Mouse (Mus musculus) NIH3T3 (cell line): ENCODE data around the gene Exosc7.

Source experiments
- DNase-seq: peaks from one replicate; pipeline ENCODE4 v3.0.0-alpha.2; 2012; ENCODE audit warnings: low read depth

The Exosc7 gene

DNA sequence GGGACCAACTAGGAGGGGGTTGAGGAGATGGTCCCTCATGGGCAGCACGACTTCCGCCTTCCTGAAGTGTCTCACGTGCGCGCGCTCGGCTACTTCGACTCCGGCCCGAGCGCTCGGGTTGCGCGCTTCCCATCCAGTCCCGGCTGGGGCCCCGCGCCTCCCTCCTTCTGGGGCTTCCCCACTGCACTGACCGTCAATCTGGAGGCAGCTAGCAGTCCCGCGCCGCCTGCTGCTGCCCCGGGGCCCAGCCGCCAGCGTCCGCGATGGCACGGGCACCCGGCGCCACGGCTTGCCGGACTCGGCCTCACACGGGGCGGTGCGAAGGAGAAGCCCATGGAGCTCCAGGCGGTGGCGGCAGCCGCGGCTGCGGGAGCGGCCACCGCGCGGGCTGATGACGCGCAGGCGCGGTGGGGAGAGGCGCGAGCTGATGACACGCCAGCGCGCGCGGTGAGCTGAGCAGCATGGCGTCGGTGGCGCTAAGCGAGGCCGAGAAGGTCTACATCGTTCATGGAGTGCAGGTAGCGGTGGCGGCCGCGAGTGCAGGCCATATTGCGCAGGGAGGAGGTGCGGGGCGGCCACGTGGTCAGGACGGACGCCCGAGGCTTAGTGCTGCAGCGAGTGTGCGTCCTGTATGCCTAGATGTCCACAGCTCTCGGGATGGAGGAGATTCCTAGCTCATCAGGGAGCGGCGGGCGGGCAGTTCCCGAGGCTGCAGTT lies at the start of gene Exosc7, which contains the start of gene Zdhhc3:
Gene Exosc7 (plus strand): TSS at position 411 of the 717 bp plus-strand sequence.
Gene Zdhhc3 (minus strand): TSS at position 401 of the 717 bp plus-strand sequence.
- DNase-seq, result peak; percentile 94

DNA sequence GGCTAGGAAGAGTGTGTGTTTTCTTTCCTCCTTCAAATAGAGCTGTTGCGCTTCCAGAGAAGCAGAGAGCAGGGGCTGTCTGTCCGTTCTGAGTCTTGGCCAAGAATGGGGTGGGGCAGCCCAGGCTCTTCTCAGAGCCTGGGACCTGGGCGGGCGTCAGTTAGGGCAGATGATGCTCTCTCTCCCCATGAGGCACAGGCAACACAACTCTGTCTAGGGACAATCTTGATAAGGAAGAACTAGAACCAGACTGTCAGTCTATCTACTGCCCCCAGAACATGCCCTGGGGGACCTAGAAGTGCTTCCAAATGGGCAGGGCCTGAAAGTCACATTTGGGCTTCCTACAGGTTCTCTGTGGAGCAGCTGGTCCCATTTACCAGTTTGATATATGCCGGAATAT lies 33.9 kb upstream of the Exosc7 start:
- DNase-seq, result no peak

DNA sequence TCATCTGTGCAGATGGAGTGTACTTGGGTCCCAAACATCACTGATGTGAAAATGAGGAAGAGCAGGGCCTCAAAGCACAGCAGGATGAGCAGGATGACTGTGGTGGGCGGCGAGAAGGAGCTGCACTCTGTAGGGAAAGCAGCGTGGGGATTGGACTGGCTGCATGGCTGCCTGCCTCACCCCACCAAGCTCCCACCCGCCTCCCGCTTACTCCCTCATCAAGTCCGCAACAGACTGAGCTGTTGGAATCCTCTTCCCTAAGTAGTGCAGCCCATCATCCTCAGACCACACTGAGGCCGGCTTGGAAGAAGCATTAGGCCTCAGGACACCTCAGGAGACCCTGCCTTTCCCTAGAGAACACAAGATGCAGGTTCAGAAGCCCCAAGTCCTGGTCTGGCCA lies 32.7 kb upstream of the Exosc7 start:
- no peak for DNase-seq

DNA sequence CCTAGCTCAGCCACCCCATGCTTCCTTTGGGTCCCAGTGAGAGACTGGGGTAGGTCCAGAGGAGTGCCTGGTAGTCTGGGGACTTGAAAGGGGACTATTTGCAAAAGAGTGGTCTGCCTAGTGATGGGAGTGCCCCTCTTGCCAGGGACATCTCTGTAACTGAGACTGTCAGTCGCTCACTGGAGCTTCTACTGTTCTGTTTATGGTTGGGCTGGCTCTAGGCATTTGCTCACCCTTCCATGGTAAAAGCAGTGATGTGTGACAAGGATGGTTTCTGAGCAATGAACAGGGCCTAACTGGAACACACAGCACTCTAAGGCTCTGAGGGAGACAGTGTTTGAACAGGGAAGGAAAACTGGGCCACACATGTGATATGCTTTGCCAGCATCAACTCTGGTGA lies 32.2 kb upstream of the Exosc7 start:
- no peak for DNase-seq

DNA sequence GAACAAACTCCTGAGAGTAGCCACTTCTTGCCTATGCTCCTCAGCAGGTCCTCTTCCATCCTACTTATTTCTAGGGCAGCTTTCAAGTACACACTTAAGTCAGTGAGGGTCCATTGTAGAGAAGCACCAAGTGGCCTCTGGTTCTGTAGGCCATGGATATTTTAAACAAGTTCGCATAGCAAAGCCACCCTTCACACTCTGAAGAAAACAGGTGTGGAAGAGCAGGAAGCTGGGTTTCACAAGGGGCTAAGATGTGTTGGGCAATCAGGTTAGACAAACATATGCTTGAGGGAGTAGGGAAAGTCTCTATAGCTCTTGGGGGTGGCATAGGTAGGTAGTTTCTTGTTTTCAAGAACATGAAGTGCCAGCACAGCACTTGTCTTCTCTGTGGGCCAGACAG lies 27.6 kb upstream of the Exosc7 start:
- DNase-seq, result no peak

DNA sequence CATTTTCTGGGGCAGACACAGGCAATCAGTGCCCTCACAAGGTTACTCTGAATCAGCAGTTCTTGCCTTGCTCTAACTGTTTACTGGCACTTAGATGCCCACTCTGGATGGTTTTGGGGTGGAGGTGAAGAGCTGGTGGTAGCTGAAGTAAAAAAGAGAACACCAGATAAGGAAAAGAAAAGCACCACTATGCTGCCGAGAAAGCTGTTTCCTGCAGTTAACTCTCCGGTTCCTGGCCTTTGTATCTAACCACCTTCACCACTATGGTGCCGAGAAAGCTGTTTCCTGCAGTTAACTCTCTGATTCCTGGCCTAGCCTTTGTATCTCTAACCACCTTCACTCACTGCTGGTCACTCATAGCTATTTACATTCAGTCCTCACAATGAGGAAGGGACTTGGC lies 25.5 kb upstream of the Exosc7 start:
- no peak for DNase-seq

DNA sequence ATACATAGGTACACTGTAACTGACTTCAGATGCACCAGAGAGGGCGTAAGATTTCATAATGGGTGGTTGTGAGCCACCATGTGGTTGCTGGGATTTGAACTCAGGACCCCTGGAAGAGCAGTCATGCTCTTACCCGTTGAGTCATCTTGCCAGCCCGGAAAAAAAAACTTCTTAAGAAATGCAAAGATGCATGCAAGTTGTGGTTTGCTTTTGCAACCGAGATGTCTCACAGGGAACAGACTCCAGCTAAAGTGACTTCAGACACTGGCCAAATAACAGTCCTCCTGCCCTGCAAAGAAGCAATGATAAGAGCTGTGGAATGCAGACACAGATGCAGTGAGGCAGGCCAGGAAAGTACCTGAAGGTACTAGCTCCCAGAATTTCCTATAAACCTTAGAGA lies 22.2 kb upstream of the Exosc7 start:
- peak; percentile 40 for DNase-seq

DNA sequence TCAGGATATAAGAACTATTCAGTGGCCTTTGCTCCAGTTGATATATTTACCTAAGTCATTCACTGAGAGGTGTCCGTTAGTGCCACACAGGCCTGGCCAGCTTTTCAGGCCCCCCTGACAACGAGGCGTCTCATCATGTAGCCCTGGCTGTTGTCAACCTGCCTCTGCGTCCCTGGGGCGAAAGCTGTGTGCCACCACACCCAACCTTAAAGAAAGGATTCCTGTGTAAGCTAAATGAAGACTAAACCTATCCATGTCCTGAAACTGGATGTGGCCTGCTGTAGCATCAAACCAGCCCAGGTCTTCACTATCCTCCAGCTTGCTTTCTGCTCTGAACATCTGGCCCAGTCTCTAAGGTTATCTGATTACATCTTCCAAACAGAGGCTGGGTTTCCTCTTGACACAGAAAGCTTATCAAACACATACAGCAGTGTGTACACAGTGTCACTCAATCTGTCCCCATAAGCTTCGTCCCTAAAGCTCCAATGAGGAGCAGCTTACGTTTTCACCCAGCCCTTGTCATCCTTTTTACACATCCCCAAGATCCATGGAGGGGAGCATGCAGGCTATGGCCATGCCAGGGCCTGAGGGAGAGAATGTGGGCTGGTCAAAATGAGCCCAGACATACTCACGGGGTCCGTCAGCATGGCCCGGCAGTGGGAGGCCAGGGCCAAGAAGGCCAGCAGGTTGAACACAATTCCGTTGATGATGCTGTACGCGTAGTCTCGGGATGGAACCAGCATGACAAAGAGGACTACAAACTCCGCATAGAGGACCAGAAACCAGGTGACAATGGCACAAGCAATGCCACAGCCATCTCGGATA lies 13.2 kb upstream of the Exosc7 start:
- DNase-seq, result no peak

DNA sequence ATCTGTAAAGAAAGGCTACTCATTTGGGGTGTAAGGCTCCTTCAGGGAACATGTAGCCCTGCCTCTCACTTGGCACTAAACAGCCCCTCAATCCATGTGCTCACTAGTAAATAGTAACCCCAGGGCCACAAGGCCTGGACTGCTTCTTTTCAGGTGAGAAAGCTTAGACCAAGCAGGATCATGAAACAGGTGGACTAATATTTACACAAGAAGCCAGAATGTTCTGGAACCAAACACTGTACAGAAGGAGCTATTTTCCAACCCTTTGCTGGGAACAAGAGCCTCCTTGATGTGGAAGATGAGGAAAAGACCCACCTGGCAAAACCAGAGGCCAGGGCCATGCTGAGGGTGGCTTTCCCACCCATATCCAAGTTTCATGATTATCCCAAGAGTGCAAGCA lies 9.6 kb upstream of the Exosc7 start:
- DNase-seq, result no peak

DNA sequence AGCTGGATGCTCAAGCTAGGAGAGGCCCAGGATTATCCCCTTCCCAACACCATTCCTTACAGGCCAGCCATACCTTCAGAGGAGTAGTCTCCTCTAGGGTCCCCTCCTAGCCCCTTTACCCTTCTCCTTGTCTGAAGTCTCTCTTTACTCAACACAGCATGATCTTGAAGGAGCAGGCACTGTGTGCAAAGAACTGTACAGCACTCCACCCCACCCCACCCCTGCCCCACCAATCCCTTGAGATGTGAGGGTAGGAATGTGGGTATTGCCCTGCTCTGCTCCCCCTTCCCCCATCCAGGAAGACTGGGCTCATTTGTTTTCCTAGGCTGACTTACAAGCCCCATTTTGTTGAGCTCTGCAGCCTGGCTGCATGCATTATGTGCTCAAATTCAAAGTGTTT lies 8.7 kb upstream of the Exosc7 start:
- no peak for DNase-seq

DNA sequence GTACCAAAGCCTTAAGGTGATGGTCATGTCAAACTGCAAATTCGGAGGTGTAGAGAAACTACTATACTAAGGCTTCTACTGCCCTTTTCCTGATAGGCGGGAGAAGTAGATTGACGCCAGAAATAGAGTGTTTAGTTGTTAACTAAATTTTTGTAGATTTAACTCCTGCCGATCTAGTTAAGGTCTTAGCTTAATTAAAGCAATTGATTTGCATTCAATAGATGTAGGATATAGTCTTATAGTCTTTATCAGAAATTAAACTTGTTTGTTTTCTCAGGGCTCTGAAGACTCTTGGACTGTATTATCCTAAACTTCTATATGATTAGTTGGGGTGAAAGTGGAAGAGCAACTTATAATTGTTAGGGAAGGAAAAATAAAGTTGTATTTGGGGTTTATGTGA lies 5.8 kb upstream of the Exosc7 start:
- peak; percentile 42 for DNase-seq

DNA sequence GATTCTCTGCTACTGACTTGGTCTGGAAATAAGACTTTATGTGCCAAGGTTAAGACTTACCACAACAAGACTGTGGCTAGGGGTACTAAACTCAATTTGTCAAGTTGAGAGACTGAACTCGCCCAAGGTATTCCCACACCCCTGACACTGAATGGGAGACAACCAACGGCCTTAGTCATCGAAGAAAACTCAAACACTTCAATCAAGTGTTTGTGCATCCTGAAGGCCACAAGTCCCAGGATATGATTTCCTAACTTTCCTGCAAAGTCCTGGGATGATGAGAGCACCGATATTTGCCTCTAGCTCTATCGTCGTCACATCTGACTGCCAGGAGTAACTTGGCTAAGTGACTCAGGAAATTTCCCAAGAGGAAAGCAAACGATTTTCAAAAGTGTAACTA lies 3.8 kb upstream of the Exosc7 start:
- DNase-seq, result no peak

DNA sequence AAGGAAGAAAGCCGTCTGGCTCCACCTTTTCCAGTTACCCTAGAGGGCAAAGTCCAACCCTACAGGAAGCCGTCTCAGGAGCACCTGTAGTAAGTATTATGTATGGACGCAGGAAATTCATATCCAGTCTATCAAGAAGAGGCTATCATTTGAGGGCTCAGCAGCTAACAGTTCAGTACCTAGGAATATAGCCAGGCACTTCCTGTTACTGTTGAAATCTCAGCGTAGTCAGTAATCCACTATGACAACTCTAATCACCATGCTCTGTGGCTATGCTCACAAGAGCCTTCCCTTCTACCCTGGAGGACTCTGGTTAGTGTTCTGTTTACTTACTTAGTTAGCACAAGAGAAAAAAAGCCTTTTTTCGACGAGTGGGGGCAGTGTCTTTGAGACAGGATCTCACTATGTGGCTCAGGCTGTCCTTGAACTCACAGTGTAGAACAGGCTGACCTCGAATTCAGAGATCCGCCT lies 1.2 kb upstream of the Exosc7 start:
- peak; percentile 52 for DNase-seq

DNA sequence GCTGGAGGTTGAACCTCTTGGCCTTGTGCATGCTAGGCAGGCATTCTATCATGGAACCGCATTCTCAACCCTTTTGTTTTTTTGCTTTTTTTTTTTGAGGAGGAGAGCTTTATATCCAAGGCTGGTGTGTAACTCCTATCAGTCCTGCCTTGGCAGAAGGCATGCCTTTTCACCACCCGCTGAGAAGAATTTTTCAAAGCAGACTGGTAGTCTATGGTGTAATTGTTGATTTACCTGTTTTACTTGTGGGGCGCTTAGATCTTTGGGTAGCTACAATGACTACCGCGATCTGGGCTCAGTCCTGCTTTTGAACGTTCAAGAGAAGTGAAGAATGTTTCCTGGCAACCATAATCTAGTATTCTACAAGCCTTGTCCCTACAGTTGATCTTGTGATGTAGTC lies 916 bp downstream of the Exosc7 start:
- DNase-seq, result no peak

DNA sequence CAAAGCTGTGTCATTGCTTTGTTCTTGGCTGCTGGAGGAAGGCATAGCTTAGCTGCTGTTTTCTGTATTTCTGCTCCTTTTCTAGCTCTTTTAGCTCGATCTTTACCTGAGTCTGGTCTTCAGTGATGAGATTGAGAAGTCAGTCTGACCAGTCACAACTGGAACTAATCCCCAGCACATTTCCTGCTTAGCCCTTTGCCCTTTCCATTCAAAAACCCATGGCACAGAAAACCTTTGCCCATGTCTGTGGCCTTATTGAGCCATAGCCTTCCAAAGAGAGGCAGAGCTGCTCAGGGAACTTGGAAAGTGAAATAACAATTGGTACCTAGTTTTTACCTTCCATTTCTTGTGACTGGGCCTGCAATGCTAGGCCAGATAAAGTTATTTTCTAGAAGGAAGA lies 2.6 kb downstream of the Exosc7 start:
- DNase-seq, result no peak

DNA sequence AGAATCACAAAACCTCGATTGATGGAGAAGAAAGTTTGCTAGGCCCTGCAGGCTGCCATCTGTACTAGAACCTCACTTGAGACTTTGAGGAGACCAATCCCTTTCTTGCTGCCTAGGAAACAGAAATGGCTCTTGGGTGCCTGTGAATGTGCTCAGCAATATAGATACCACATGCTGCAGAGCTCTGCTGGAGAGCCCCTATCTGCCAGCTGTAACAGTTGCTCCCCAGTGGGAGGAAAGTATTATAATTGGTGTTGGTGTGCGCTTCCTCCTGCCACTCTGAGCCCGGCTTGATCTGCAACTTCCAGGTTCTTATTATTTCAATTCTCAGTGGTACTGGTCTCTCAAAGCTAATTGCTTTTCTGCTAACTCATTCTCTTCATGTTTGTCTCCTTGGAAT lies 10.0 kb downstream of the Exosc7 start:
- no peak for DNase-seq

DNA sequence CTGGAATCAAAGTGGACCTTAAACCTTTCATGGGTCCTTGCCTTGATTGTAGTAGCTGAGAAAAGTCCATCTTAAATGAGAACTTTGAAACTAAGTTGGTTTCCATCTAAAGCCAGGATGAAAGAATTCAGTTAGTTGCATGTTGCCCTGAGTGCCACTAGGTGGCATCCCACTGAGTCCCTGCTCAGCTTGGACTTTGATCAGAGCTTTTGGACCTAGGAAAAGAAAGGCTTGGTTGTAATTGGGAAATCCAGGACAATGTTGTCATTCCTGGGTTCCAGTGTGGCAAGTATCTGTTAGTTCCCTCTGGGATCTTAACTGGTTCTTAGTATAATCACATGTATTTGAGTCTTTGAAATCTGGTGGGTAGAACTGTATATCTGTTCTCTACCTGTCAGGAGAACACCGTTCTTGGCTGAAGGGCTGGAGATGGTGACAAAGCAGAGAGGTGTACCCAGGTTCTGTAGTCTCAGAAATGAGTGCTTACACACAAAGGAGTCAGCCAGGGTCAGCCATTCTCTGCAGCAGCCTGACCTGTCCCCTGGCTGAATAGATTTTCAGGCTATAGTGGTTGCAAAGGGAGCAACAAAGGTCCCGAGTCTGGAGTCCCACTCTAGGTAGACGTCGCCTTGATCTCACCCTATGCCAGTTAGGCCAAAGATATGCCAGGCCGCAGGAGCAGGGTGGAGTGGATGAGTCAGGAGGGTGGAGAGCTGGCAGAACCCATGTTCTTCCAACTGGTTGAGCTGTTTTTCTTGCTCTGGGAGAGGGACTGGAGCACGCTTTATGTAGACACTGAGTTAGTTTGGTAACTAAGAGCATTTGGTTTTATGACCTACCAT lies 10.8 kb downstream of the Exosc7 start:
- DNase-seq, result peak; percentile 71

DNA sequence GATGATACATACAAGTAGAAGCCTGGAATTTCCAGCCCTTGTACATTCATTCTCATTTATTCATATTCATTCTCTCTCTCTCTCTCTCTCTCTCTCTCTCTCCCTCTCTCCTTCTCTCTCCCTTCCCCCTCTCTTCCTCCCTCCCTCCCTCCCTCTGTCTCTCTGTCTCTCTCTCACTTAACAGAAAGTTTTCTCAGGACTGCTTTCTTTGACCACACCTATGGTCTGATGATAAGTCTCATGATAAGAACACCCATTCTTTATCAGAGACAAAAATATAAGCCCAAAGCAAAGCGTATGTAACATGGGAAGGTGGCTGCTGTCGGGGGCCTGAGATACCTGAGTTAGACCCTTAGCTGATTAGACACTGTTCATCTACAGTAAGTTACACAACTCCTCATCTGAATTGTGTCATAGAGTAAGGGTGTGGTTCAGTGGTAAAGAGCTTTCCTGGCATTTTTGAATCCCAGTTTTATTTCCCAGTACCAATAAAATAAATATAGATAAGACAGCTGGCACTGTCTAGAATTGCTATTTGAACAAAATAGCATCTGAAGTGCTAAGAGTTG lies 11.5 kb downstream of the Exosc7 start:
- no peak for DNase-seq

DNA sequence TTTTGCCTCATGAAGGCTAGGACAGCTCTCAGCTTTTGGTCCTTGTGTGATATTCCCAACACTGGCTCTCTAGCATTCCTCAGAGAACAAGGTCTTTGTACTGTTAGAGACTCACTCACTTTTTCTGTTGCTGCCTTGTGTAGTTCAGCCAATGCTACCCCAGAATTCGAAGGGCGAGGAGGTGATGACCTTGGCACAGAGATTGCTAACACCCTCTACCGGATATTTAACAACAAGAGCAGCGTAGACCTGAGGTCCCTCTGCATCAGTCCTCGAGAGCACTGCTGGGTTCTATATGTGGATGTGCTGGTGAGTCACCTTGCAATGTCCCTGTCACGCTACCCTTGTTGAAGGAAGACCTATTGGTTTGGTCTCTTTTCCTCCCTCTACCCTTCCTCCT lies 14.6 kb downstream of the Exosc7 start:
- no peak for DNase-seq

DNA sequence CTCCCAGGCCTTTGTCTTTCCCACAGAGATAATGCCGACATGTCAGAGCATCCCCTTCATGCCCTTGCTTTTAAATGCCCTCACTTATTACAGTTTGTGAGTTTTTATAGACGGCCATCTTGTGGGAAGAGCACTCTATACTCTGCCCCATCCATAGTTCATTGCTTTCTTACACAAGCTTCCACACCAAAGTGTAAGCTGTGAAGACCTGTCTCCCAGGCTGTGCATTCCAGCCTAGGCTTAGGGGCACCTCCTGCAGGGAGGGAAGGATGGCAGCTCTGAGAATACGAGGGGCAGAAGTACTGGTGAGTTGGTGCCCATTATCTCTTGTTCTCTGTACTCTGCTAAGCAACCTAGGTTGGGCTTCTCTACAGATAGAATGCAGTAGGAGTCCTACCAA lies 20.0 kb downstream of the Exosc7 start:
- DNase-seq, result no peak

DNA sequence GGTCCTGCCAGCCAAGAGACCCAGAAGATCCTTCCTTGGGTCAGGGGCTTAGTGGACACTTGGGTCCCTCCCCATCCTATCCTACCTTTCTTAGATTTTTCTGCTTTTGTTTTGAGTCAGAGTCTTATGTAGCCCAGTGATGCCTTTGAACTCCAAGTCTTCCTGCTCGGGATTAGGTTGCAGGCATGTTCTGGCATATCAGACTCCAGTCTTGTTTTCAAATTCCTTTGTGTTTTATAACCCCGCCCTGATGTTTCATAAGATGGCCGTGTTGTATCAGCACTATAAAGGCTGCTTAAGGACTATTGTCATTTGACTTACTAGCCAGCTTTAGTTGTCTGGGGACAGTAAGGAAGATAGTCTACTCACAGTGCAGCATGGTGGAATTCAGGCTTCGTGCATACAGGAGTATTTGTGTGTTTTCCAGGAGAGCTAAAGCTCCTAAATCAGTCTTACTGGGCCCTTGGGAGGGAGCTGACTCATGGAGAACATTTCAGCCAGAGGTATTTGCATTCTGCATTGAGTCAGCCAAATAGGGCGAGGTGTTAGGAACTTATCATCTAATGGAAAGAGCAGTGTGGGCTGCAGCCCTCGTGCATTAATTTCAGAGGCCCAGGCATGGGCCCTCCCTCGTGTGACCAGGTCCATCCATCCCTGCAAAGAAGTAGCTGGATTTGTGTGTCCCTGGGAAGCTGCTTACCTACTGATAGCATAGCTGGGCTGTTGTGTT lies 24.1 kb downstream of the Exosc7 start:
- DNase-seq, result peak; percentile 88
